Mouse (Mus musculus): ENCODE data around the gene Tectb.

The Tectb gene

GRCm38 (mm10) chr19:55207746-55208538 lies 27.4 kb downstream of the Tectb start:
- DNase-seq (ENCODE audit: low spot score) = no peak

- DNase-seq (ENCODE audit: low spot score) = no peak
These were observed 28.1 kb downstream of the Tectb start for GRCm38 (mm10) chr19:55208654-55209053.

- DNase-seq (ENCODE audit: low spot score) = no peak
These were observed 28.6 kb downstream of the Tectb start for GRCm38 (mm10) chr19:55209084-55209483.

GRCm38 (mm10) chr19:55211698-55212097 lies 31.2 kb downstream of the Tectb start:
- no peak for DNase-seq (ENCODE audit: low spot score)

- no peak for DNase-seq (ENCODE audit: low spot score)
These were observed 33.2 kb downstream of the Tectb start for GRCm38 (mm10) chr19:55213617-55214340.

- DNase-seq (ENCODE audit: low spot score) = no peak
These were observed 36.3 kb downstream of the Tectb start for GRCm38 (mm10) chr19:55216876-55217275.

GRCm38 (mm10) chr19:55217365-55217764 lies 36.8 kb downstream of the Tectb start:
- peak; percentile 71 for DNase-seq (ENCODE audit: low spot score)

GRCm38 (mm10) chr19:55218192-55218739 lies 37.7 kb downstream of the Tectb start:
- DNase-seq (ENCODE audit: low spot score) = peak; percentile 89

GRCm38 (mm10) chr19:55218741-55219221 lies 38.2 kb downstream of the Tectb start:
- no peak for DNase-seq (ENCODE audit: low spot score)

GRCm38 (mm10) chr19:55219359-55219758 lies 38.8 kb downstream of the Tectb start:
- DNase-seq (ENCODE audit: low spot score) = no peak

GRCm38 (mm10) chr19:55221208-55221607 lies 40.7 kb downstream of the Tectb start:
- DNase-seq (ENCODE audit: low spot score) = peak; percentile 28

- no peak for DNase-seq (ENCODE audit: low spot score)
These were observed 41.7 kb downstream of the Tectb start for GRCm38 (mm10) chr19:55222268-55222667.

- DNase-seq (ENCODE audit: low spot score) = no peak
These were observed 46.1 kb downstream of the Tectb start for GRCm38 (mm10) chr19:55226621-55227020.

GRCm38 (mm10) chr19:55227135-55227534 lies 46.6 kb downstream of the Tectb start:
- no peak for DNase-seq (ENCODE audit: low spot score)

- DNase-seq (ENCODE audit: low spot score) = no peak
These were observed 50.5 kb downstream of the Tectb start for GRCm38 (mm10) chr19:55231081-55231480.

- no peak for DNase-seq (ENCODE audit: low spot score)
These were observed 51.6 kb downstream of the Tectb start for GRCm38 (mm10) chr19:55232136-55232535.

GRCm38 (mm10) chr19:55236026-55236425 lies 55.5 kb downstream of the Tectb start:
- no peak for DNase-seq (ENCODE audit: low spot score)

- DNase-seq (ENCODE audit: low spot score) = no peak
These were observed 56.0 kb downstream of the Tectb start for GRCm38 (mm10) chr19:55236564-55236963.

- no peak for DNase-seq (ENCODE audit: low spot score)
These were observed 59.4 kb downstream of the Tectb start for GRCm38 (mm10) chr19:55239766-55240426.

GRCm38 (mm10) chr19:55241186-55241645 lies 60.7 kb downstream of the Tectb start, which contains the start of gene Gucy2g:
TSS of gene Gucy2g (minus strand) at chr19:55241236.
- DNase-seq (ENCODE audit: low spot score) = no peak

GRCm38 (mm10) chr19:55244791-55245231 lies 64.3 kb downstream of the Tectb start:
- DNase-seq (ENCODE audit: low spot score) = peak; percentile 35

Data from layer of hippocampus, adult 11-12 months (tissue).